Mouse (Mus musculus): ENCODE results near the gene Gm9573. TPM values are rescaled to one million over a fixed set of nuclear protein-coding genes. Genes with fewer than 3 reads are reported as not detected.

Gm9573 gene
- polyA plus RNA-seq, 1 experiment from 2014 or later = not detected

DNA sequence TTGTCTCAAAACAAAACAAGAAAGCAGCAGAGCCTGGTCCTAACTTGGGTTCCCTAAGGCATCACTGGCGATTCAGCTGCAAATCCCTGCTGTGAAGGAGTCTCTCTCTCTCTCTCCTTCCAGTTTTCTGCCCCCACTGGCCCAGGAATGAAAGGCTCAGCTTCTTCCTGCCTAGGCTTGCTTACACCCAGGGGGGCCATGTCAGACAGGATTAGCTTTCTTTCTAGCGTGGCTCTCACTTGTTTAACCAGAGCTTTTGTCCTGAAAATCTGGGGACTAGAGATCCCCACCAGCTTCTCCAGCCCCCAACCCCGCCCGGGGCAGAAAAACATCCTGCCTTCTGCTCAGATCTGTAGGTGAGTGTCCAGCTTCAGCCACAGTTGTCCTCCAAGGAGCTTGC is 38.0 kb downstream of the Gm9573 start:
- Histone ChIP-seq H3K9me3 (ENCODE audit: control insufficient read depth, low read length) (0 out of 2 replicates have a peak, but pooled peaks cover 3% of the 10 kb centered on the region), H3K36me3 (ENCODE audit: control insufficient read depth, insufficient read depth, low read length) (no peaks in the 10 kb centered on the region), H3K4me3 (ENCODE audit: low read length) (no peak overlapping the region), H3K4me1 (ENCODE audit: control insufficient read depth, insufficient read depth, low read length) (peaks cover 3% of the 10 kb centered on the region; the same call in 1 of the 2 replicates), H3K27ac (ENCODE audit: low read length) (no peak overlapping the region), H3K27me3 (replicated peaks; ENCODE audit: control insufficient read depth, insufficient read depth, low read length) (no peaks in the 10 kb centered on the region), H3K4me2 (ENCODE audit: low read depth, low read length) (no peak overlapping the region), H3K9ac (ENCODE audit: low read depth, low read length) (no peak overlapping the region)
- no peak for ATAC-seq
- WGBS = 43% methylated on average over 4 of the region's 4 CpGs

DNA sequence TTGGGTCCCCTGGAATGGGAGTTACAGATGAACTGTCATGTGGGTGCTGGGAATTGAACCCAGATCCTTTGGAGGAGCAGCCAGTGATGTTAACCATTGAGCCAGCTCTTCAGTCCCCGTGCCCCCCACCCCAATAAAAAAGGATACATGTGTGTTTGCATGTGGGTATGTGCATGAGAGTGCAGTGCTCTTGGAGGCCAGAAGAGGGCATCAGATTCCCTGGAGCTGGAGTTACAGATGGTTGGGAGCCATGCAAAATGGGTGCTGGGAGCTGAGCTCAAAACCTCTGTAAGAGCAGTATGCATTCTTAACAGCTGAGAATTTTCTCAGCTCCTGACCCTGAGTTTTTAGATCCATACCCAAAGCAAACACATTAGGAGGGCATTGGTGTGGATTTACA is 39.1 kb downstream of the Gm9573 start:
- Histone ChIP-seq H3K27ac (ENCODE audit: low read length) (no peak overlapping the region), H3K4me3 (ENCODE audit: low read length) (no peak overlapping the region), H3K36me3 (ENCODE audit: control insufficient read depth, insufficient read depth, low read length) (no peaks in the 10 kb centered on the region), H3K9me3 (ENCODE audit: control insufficient read depth, low read length) (0 out of 2 replicates have a peak, but pooled peaks cover 3% of the 10 kb centered on the region), H3K4me2 (ENCODE audit: low read depth, low read length) (no peak overlapping the region), H3K9ac (ENCODE audit: low read depth, low read length) (no peak overlapping the region), H3K4me1 (ENCODE audit: control insufficient read depth, insufficient read depth, low read length) (peaks cover 3% of the 10 kb centered on the region; the same call in 1 of the 2 replicates), H3K27me3 (replicated peaks; ENCODE audit: control insufficient read depth, insufficient read depth, low read length) (no peaks in the 10 kb centered on the region)
- ATAC-seq = no peak
- WGBS = 71% methylated on average over 1 of the region's 1 CpGs

DNA sequence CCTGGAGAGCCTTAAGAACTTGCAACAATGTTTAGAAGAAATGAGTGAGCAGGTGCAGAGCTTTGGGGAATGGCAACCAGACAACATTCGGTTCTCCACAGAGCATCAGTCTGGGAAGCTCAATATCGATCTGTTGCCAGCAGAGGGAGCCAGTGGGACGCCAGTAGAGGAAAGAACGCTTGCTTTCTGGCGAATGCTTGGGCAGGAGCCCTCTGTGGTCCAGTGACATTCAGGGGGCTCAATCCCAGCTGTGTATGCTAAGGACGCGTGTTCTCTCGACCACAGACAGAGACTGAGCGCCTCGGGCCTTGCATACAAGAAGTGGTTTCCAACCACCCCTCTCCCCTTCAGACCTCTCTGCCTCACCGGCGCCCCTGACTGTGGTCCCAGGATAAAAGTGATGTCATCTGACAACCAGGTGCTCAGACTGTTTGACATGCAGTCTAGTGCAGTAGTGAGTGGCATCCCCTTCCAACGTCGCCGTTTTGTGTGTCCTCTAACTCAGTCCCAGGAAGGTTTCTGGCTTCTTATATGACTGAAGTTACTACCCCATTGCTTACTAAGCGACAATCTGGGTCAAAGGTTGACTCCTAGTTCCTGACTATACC is 42.0 kb downstream of the Gm9573 start:
- Histone ChIP-seq H3K27ac (ENCODE audit: low read length) (no peak overlapping the region), H3K9me3 (ENCODE audit: control insufficient read depth, low read length) (0 out of 2 replicates have a peak, but pooled peaks cover 3% of the 10 kb centered on the region), H3K4me1 (ENCODE audit: control insufficient read depth, insufficient read depth, low read length) (peaks cover 3% of the 10 kb centered on the region; the same call in 1 of the 2 replicates), H3K9ac (ENCODE audit: low read depth, low read length) (0 out of 2 replicates have a peak overlapping the region, but pooled peaks have one; percentile 19), H3K27me3 (replicated peaks; ENCODE audit: control insufficient read depth, insufficient read depth, low read length) (no peaks in the 10 kb centered on the region), H3K4me2 (ENCODE audit: low read depth, low read length) (peak overlapping the region; percentile 48), H3K4me3 (ENCODE audit: low read length) (no peak overlapping the region), H3K36me3 (ENCODE audit: control insufficient read depth, insufficient read depth, low read length) (no peaks in the 10 kb centered on the region)
- WGBS = 18% methylated on average over 16 of the region's 16 CpGs
- ATAC-seq = peak; percentile 60

DNA sequence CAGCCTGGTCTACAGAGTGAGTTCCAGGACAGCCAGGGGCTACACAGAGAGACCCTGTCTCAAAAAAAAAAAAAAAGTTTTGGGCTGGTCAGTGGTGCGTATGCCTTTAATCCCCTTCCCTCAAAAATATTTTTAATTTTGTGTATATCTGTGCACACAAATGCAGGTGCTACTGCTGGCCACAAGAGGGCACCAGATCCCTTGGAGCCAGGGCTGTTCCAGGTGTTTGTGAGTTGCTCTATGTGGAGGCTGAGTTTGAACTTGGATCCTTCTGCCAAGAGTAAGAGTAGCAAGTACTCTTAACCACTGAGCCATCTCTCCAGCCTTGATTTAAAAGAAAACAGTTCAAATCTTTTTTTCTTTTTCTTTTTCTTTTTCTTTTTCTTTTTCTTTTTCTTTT is 43.5 kb downstream of the Gm9573 start:
- Histone ChIP-seq H3K36me3 (ENCODE audit: control insufficient read depth, insufficient read depth, low read length) (no peaks in the 10 kb centered on the region), H3K27me3 (replicated peaks; ENCODE audit: control insufficient read depth, insufficient read depth, low read length) (no peaks in the 10 kb centered on the region), H3K4me3 (ENCODE audit: low read length) (no peak overlapping the region), H3K4me1 (ENCODE audit: control insufficient read depth, insufficient read depth, low read length) (peaks cover 3% of the 10 kb centered on the region; the same call in 1 of the 2 replicates), H3K4me2 (ENCODE audit: low read depth, low read length) (no peak overlapping the region), H3K9ac (ENCODE audit: low read depth, low read length) (no peak overlapping the region), H3K27ac (ENCODE audit: low read length) (no peak overlapping the region), H3K9me3 (ENCODE audit: control insufficient read depth, low read length) (0 out of 2 replicates have a peak, but pooled peaks cover 3% of the 10 kb centered on the region)
- ATAC-seq = no peak
- 76% methylated on average over 1 of the region's 1 CpGs for WGBS

DNA sequence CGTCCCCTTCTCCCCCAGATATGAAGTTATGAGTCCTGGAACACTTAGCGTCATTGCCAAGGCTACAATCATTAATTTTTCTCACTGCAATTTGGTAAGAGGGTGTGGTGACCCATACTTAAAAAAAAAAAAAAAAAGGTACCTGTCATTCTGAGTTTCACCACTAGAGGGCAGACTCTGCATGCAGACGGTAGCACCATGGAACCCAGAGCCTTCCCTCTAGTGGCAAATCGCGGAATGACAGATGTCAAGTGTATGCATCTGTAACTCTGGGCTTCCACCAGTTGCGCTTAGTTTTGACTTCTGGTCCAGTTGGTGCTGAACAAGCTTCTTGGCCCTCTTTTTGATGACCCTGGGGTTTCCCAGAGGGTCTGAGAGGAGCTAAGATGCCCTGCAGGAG is 48.2 kb downstream of the Gm9573 start:
- Histone ChIP-seq H3K4me3 (ENCODE audit: low read length) (no peak overlapping the region), H3K27me3 (replicated peaks; ENCODE audit: control insufficient read depth, insufficient read depth, low read length) (no peaks in the 10 kb centered on the region), H3K4me1 (ENCODE audit: control insufficient read depth, insufficient read depth, low read length) (peaks cover 6% of the 10 kb centered on the region), H3K9me3 (ENCODE audit: control insufficient read depth, low read length) (no peaks in the 10 kb centered on the region), H3K4me2 (ENCODE audit: low read depth, low read length) (no peak overlapping the region), H3K36me3 (ENCODE audit: control insufficient read depth, insufficient read depth, low read length) (no peaks in the 10 kb centered on the region), H3K27ac (ENCODE audit: low read length) (no peak overlapping the region), H3K9ac (ENCODE audit: low read depth, low read length) (no peak overlapping the region)
- no peak for ATAC-seq
- 22% methylated on average over 6 of the region's 6 CpGs for WGBS

DNA sequence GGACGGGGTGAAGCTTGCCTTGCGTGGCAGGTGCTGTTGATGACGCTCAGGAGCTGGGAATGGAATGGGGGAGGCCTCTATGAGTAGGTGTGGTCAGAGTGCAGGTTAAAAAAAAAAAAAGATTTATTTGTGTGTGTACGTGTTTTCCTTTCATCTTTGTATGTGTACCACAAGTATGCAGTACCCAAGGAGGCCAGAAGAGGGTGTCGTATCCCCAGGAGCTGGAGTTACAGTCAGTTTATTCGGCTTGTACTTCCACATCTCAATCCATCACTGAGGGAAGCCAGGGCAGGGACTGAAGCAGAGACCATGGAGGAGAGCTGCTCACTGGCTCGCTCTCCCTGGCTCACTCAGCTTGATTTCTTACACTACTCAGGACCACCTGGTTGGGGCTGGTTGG is 55.0 kb downstream of the Gm9573 start:
- WGBS = 95% methylated on average over 7 of the region's 7 CpGs
- no peak for ATAC-seq
- Histone ChIP-seq H3K9me3 (ENCODE audit: control insufficient read depth, low read length) (no peaks in the 10 kb centered on the region), H3K4me1 (ENCODE audit: control insufficient read depth, insufficient read depth, low read length) (peaks cover 14% of the 10 kb centered on the region), H3K9ac (ENCODE audit: low read depth, low read length) (no peak overlapping the region), H3K4me3 (ENCODE audit: low read length) (no peak overlapping the region), H3K27me3 (replicated peaks; ENCODE audit: control insufficient read depth, insufficient read depth, low read length) (peaks cover 11% of the 10 kb centered on the region; the same call in 1 of the 2 replicates), H3K36me3 (ENCODE audit: control insufficient read depth, insufficient read depth, low read length) (no peaks in the 10 kb centered on the region), H3K4me2 (ENCODE audit: low read depth, low read length) (no peak overlapping the region), H3K27ac (ENCODE audit: low read length) (no peak overlapping the region)

DNA sequence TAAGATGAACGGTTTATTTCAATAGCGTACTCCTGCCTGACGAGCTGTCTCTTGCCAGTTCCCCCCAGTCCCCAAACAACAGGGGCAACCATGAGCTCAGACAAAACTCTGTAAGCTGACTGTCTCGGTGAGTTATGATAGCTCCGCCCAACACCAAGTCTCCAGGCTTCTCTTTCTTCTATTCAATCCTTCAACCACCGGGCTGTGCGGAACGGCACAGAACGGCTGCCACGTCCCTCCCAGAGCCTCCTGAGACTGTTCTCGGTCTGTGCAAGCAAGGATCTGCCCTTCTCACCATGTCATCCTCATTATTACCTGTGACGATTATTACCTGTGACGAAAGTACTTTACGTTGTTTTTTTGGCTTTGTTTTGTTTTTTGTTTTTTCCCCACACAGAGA is 55.6 kb downstream of the Gm9573 start:
- H3K27me3 ChIP-seq (replicated peaks; ENCODE audit: control insufficient read depth, insufficient read depth, low read length) = peaks cover 11% of the 10 kb centered on the region; the same call in 1 of the 2 replicates
- H3K9me3 ChIP-seq (ENCODE audit: control insufficient read depth, low read length) = no peaks in the 10 kb centered on the region
- 76% methylated on average over 14 of the region's 14 CpGs for WGBS
- no peak overlapping the region for H3K4me2 ChIP-seq (ENCODE audit: low read depth, low read length)
- ATAC-seq = no peak
- H3K9ac ChIP-seq (ENCODE audit: low read depth, low read length) = no peak overlapping the region
- H3K4me1 ChIP-seq (ENCODE audit: control insufficient read depth, insufficient read depth, low read length) = peaks cover 14% of the 10 kb centered on the region
- no peak overlapping the region for H3K4me3 ChIP-seq (ENCODE audit: low read length)
- no peaks in the 10 kb centered on the region for H3K36me3 ChIP-seq (ENCODE audit: control insufficient read depth, insufficient read depth, low read length)
- no peak overlapping the region for H3K27ac ChIP-seq (ENCODE audit: low read length)

DNA sequence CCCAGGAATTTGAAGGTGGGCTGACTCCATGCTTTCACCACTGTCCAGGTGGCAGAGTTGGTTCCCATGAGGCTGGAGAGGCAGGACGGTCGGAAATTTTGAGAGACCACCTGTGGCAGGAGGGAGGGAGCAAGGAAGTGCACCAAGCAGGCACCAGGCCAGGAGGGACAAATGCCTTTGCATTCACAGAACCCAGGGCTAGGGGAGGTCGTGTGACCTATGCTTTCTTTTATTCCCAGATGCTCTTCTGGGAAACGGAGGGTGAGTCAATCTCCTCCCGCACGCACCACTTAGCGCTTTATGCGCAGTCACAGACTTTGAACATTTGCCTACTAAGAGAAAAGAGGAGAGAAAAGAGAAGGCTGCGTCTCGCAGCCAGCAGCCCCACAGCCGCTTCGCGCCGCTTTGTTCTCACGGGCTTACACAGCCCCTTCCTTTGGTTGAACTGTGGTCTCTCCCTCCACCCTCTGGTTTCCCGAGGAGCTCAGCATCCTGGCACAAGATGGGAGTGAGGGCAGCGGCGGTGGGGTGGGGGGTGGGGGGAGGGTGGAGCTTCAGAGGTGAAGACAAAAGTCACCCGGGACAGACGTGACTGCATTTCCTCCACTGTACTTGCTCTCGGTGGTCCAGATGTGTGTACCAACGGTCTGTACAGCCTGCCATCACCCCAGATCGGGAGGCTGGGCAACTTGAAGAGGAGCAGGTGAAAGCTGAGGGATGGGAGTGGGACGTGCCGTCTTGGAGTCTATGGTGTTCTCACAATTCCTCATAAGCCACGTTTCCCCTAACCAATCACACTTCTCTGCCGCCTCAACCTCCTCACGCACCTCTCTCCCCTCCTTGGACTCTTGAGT is 57.1 kb downstream of the Gm9573 start:
- peak overlapping the region; percentile 52 for H3K4me2 ChIP-seq (ENCODE audit: low read depth, low read length)
- peaks cover 11% of the 10 kb centered on the region; the same call in 1 of the 2 replicates for H3K27me3 ChIP-seq (replicated peaks; ENCODE audit: control insufficient read depth, insufficient read depth, low read length)
- H3K36me3 ChIP-seq (ENCODE audit: control insufficient read depth, insufficient read depth, low read length) = no peaks in the 10 kb centered on the region
- no peak for ATAC-seq
- peak overlapping the region; percentile 26 for H3K4me3 ChIP-seq (ENCODE audit: low read length)
- H3K4me1 ChIP-seq (ENCODE audit: control insufficient read depth, insufficient read depth, low read length) = peaks cover 8% of the 10 kb centered on the region
- H3K9me3 ChIP-seq (ENCODE audit: control insufficient read depth, low read length) = no peaks in the 10 kb centered on the region
- WGBS = 7% methylated on average over 28 of the region's 28 CpGs
- no peak overlapping the region for H3K27ac ChIP-seq (ENCODE audit: low read length)
- peak overlapping the region; percentile 43; the same call in 1 of the 2 replicates for H3K9ac ChIP-seq (ENCODE audit: low read depth, low read length)

All from intestine, embryonic 16.5 days (tissue).